Mouse (Mus musculus) heart, postnatal 0 days (tissue): ENCODE measurements around the gene Slc40a1.

Experiments used
- CTCF ChIP-seq: IDR thresholded peaks from 2 replicates; pipeline ENCODE4 v1.5.1; 2016; ENCODE audit warnings: antibody characterized with exemption, control low read depth, low read depth
- EP300 ChIP-seq: IDR thresholded peaks from 2 replicates; pipeline ENCODE4 v1.6.1; 2016; ENCODE audit warnings: antibody characterized with exemption, low read depth

GRCm38 (mm10) chr1:45866288-45867018, 59.9 kb downstream of the Slc40a1 start:
- TF ChIP-seq CTCF = no peak
- TF ChIP-seq EP300 = no peak
